Mouse (Mus musculus) lung, postnatal 0 days (tissue): ENCODE data around the gene Nmral1.

Source experiments
- CTCF ChIP-seq: IDR thresholded peaks from 2 replicates; pipeline ENCODE4 v1.5.1; 2016; ENCODE audit warnings: antibody characterized with exemption, mild to moderate bottlenecking
- EP300 ChIP-seq: IDR thresholded peaks from 2 replicates; pipeline ENCODE4 v1.6.1; 2016; ENCODE audit warnings: antibody characterized with exemption, mild to moderate bottlenecking, control low read depth

DNA sequence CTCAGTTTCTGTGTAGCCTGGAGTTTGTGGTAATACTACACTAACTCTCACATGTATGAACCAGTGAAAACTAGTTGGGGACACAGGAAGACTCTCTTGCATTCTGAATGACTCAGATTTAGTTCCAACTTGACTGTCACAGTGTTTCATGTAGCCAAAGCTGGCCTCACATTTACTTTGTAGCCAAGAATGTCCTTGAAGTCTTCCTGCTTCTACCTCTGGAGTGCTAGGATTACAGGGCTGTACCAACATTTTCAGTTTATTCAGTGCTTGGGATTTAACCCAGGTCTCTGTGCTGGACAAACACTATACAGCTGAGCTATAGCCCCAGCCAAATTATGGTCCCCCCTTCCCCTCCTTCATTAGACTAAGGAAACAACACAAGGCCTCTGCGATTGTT, 23.0 kb upstream of the Nmral1 start:
- TF ChIP-seq EP300 (peak; percentile 40; the same call in 1 of the 2 replicates), CTCF (no peak)
